Mouse (Mus musculus): ENCODE results near the gene Nemf. TPM values are rescaled to one million over a fixed set of nuclear protein-coding genes. Genes with fewer than 3 reads are reported as not detected.

Gene Nemf
- polyA plus RNA-seq, 1 experiment from 2014 or later: 78.1 TPM

GRCm38 (mm10) chr12:69295651-69296050 lies 61.3 kb downstream of the Nemf start:
- Histone ChIP-seq H3K9me3 (no peaks in the 10 kb centered on the region), H3K4me3 (peak overlapping the region; percentile 90; the same call in 1 of the 2 replicates), H3K36me3 (peaks cover 11% of the 10 kb centered on the region), H3K4me1 (peaks cover 20% of the 10 kb centered on the region), H3K27ac (peak overlapping the region; percentile 100; the same call in 1 of the 2 replicates), H3K27me3 (ENCODE audit: insufficient read depth, poor library complexity, severe bottlenecking) (no peaks in the 10 kb centered on the region)
- 87% methylated on average over 4 of the region's 4 CpGs for WGBS
- DNase-seq (ENCODE audit: low spot score): no peak

- H3K4me3 ChIP-seq: no peak overlapping the region
- no peaks in the 10 kb centered on the region for H3K27me3 ChIP-seq (ENCODE audit: insufficient read depth, poor library complexity, severe bottlenecking)
- H3K27ac ChIP-seq: peak overlapping the region; percentile 1; the same call in 1 of the 2 replicates
- H3K36me3 ChIP-seq: 0 out of 2 replicates have a peak, but pooled peaks cover 5% of the 10 kb centered on the region
- WGBS: 76% methylated on average over 2 of the region's 2 CpGs
- DNase-seq (ENCODE audit: low spot score): no peak
- H3K4me1 ChIP-seq: peaks cover 20% of the 10 kb centered on the region
- no peaks in the 10 kb centered on the region for H3K9me3 ChIP-seq
These were observed 62.0 kb downstream of the Nemf start for GRCm38 (mm10) chr12:69294936-69295335.

GRCm38 (mm10) chr12:69293815-69294214 lies 63.1 kb downstream of the Nemf start:
- H3K36me3 ChIP-seq: no peaks in the 10 kb centered on the region
- no peaks in the 10 kb centered on the region for H3K9me3 ChIP-seq
- peaks cover 12% of the 10 kb centered on the region for H3K4me1 ChIP-seq
- 48% methylated on average over 2 of the region's 2 CpGs for WGBS
- H3K4me3 ChIP-seq: no peak overlapping the region
- DNase-seq (ENCODE audit: low spot score): peak; percentile 93
- H3K27ac ChIP-seq: 0 out of 2 replicates have a peak overlapping the region, but pooled peaks have one; percentile 45
- no peaks in the 10 kb centered on the region for H3K27me3 ChIP-seq (ENCODE audit: insufficient read depth, poor library complexity, severe bottlenecking)

- no peak for DNase-seq (ENCODE audit: low spot score)
- Histone ChIP-seq H3K27me3 (ENCODE audit: insufficient read depth, poor library complexity, severe bottlenecking) (no peaks in the 10 kb centered on the region), H3K36me3 (no peaks in the 10 kb centered on the region), H3K27ac (peak overlapping the region; percentile 45; the same call in 1 of the 2 replicates), H3K4me3 (no peak overlapping the region), H3K4me1 (0 out of 2 replicates have a peak, but pooled peaks cover under 1% of the 10 kb centered on the region), H3K9me3 (no peaks in the 10 kb centered on the region)
- 83% methylated on average over 6 of the region's 6 CpGs for WGBS
These were observed 64.6 kb downstream of the Nemf start for GRCm38 (mm10) chr12:69292401-69292800.

GRCm38 (mm10) chr12:69288699-69289098 lies 68.3 kb downstream of the Nemf start:
- no peak overlapping the region for H3K4me3 ChIP-seq
- no peaks in the 10 kb centered on the region for H3K27me3 ChIP-seq (ENCODE audit: insufficient read depth, poor library complexity, severe bottlenecking)
- no peaks in the 10 kb centered on the region for H3K36me3 ChIP-seq
- H3K4me1 ChIP-seq: no peaks in the 10 kb centered on the region
- 62% methylated on average over 9 of the region's 9 CpGs for WGBS
- no peaks in the 10 kb centered on the region for H3K9me3 ChIP-seq
- H3K27ac ChIP-seq: no peak overlapping the region
- no peak for DNase-seq (ENCODE audit: low spot score)

- no peak for DNase-seq (ENCODE audit: low spot score)
- H3K27ac ChIP-seq: no peak overlapping the region
- no peaks in the 10 kb centered on the region for H3K9me3 ChIP-seq
- H3K36me3 ChIP-seq: no peaks in the 10 kb centered on the region
- no peaks in the 10 kb centered on the region for H3K4me1 ChIP-seq
- H3K27me3 ChIP-seq (ENCODE audit: insufficient read depth, poor library complexity, severe bottlenecking): no peaks in the 10 kb centered on the region
- H3K4me3 ChIP-seq: no peak overlapping the region
- WGBS: 85% methylated on average over 8 of the region's 8 CpGs
These were observed 69.4 kb downstream of the Nemf start for GRCm38 (mm10) chr12:69287535-69287934.

GRCm38 (mm10) chr12:69283146-69283545 lies 73.8 kb downstream of the Nemf start:
- H3K4me3 ChIP-seq: no peak overlapping the region
- H3K27me3 ChIP-seq (ENCODE audit: insufficient read depth, poor library complexity, severe bottlenecking): no peaks in the 10 kb centered on the region
- no peaks in the 10 kb centered on the region for H3K9me3 ChIP-seq
- no peaks in the 10 kb centered on the region for H3K4me1 ChIP-seq
- no peaks in the 10 kb centered on the region for H3K36me3 ChIP-seq
- WGBS: 83% methylated on average over 7 of the region's 7 CpGs
- DNase-seq (ENCODE audit: low spot score): no peak
- no peak overlapping the region for H3K27ac ChIP-seq

- no peaks in the 10 kb centered on the region for H3K27me3 ChIP-seq (ENCODE audit: insufficient read depth, poor library complexity, severe bottlenecking)
- no peak overlapping the region for H3K4me3 ChIP-seq
- H3K36me3 ChIP-seq: no peaks in the 10 kb centered on the region
- H3K9me3 ChIP-seq: no peaks in the 10 kb centered on the region
- H3K4me1 ChIP-seq: no peaks in the 10 kb centered on the region
- 85% methylated on average over 3 of the region's 3 CpGs for WGBS
- no peak overlapping the region for H3K27ac ChIP-seq
- no peak for DNase-seq (ENCODE audit: low spot score)
These were observed 76.0 kb downstream of the Nemf start for GRCm38 (mm10) chr12:69280915-69281314.

- no peak overlapping the region for H3K4me3 ChIP-seq
- no peak overlapping the region for H3K27ac ChIP-seq
- H3K4me1 ChIP-seq: no peaks in the 10 kb centered on the region
- no peaks in the 10 kb centered on the region for H3K27me3 ChIP-seq (ENCODE audit: insufficient read depth, poor library complexity, severe bottlenecking)
- DNase-seq (ENCODE audit: low spot score): no peak
- H3K9me3 ChIP-seq: no peaks in the 10 kb centered on the region
- H3K36me3 ChIP-seq: no peaks in the 10 kb centered on the region
- 20% methylated on average over 1 of the region's 1 CpGs for WGBS
These were observed 77.0 kb downstream of the Nemf start for GRCm38 (mm10) chr12:69279931-69280469.

GRCm38 (mm10) chr12:69268956-69269355 lies 88.0 kb downstream of the Nemf start:
- Histone ChIP-seq H3K27me3 (ENCODE audit: insufficient read depth, poor library complexity, severe bottlenecking) (no peaks in the 10 kb centered on the region), H3K4me3 (no peak overlapping the region), H3K9me3 (no peaks in the 10 kb centered on the region), H3K27ac (no peak overlapping the region), H3K4me1 (no peaks in the 10 kb centered on the region), H3K36me3 (no peaks in the 10 kb centered on the region)
- no peak for DNase-seq (ENCODE audit: low spot score)
- 78% methylated on average over 2 of the region's 2 CpGs for WGBS

GRCm38 (mm10) chr12:69267956-69268632 lies 88.9 kb downstream of the Nemf start:
- Histone ChIP-seq H3K27me3 (ENCODE audit: insufficient read depth, poor library complexity, severe bottlenecking) (no peaks in the 10 kb centered on the region), H3K9me3 (no peaks in the 10 kb centered on the region), H3K27ac (no peak overlapping the region), H3K36me3 (no peaks in the 10 kb centered on the region), H3K4me1 (no peaks in the 10 kb centered on the region), H3K4me3 (no peak overlapping the region)
- no peak for DNase-seq (ENCODE audit: low spot score)
- WGBS: 82% methylated on average over 11 of the region's 11 CpGs

GRCm38 (mm10) chr12:69265031-69265430 lies 91.9 kb downstream of the Nemf start:
- DNase-seq (ENCODE audit: low spot score): no peak
- Histone ChIP-seq H3K36me3 (no peaks in the 10 kb centered on the region), H3K4me1 (no peaks in the 10 kb centered on the region), H3K27me3 (ENCODE audit: insufficient read depth, poor library complexity, severe bottlenecking) (no peaks in the 10 kb centered on the region), H3K9me3 (no peaks in the 10 kb centered on the region), H3K27ac (no peak overlapping the region), H3K4me3 (no peak overlapping the region)
- 84% methylated on average over 3 of the region's 3 CpGs for WGBS

GRCm38 (mm10) chr12:69262251-69262650 lies 94.7 kb downstream of the Nemf start:
- H3K4me1 ChIP-seq: no peaks in the 10 kb centered on the region
- H3K27me3 ChIP-seq (ENCODE audit: insufficient read depth, poor library complexity, severe bottlenecking): no peaks in the 10 kb centered on the region
- no peak overlapping the region for H3K27ac ChIP-seq
- H3K36me3 ChIP-seq: no peaks in the 10 kb centered on the region
- WGBS: 88% methylated on average over 5 of the region's 5 CpGs
- DNase-seq (ENCODE audit: low spot score): no peak
- no peak overlapping the region for H3K4me3 ChIP-seq
- H3K9me3 ChIP-seq: no peaks in the 10 kb centered on the region
